28 mouse cellular contexts compared by ENCODE assay signal in the genomic region with DNA sequence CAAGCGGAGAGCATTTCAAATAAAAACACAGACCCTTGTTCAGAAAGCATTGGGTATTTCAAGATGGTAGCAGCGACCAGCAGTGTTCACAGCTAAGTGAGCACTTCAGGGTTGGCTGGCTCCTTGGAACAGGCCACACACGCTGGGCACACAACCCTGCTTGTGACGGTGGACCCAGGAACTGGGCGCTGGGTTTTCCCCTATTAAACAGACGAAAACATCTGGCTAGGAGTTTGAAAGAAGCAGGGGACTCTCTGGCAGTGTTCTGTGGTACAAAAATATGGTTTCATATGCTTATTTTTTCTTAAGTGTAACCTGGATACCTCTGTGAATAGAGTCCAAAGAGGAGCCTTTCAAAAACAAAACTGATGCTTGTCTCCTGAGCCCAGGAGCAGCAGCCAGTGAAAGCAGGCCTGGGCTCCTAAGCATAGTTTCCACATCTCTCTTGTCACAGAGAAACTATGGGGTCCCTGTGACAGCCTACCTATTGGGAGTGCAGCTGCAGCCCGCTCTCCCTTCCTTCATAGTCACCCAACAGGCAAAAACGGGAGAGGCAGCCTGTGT.
"Had no signal": no experiment of that assay in that cellular context is flagged by ENCODE, and none has a peak within 500 bp of the region (broad histone marks: within the 10 kb centered on the region; RNA-seq: fewer than 3 reads in every experiment).

No protein-coding gene starts in this region.

- H3K27ac ChIP-seq: embryonic facial prominence, embryonic 10.5 days; embryonic facial prominence, embryonic 12.5 days; embryonic facial prominence, embryonic 13.5 days; embryonic facial prominence, embryonic 15.5 days; forebrain, embryonic 10.5 days; forebrain, embryonic 12.5 days; forebrain, embryonic 13.5 days; forebrain, embryonic 15.5 days; gastrocnemius, adult 2 months; heart, adult 2 months had no signal

- ATAC-seq: forebrain, embryonic 13.5 days; forebrain, embryonic 14.5 days; forebrain, embryonic 15.5 days; forebrain, embryonic 16.5 days; forebrain, postnatal 0 days had no signal

- H3K4me1 ChIP-seq: embryonic facial prominence, embryonic 12.5 days; embryonic facial prominence, embryonic 13.5 days; embryonic facial prominence, embryonic 15.5 days; forebrain, embryonic 12.5 days; forebrain, embryonic 13.5 days; forebrain, embryonic 15.5 days had no signal

- DNase-seq: cerebellum, adult 8-10 months; cerebellum, adult 9-10 months; cerebellum, adult 9-11 months; cerebellum, postnatal 10 days; cerebellum, postnatal 14 days; cerebellum, postnatal 25 days; cerebellum, postnatal 36 days; embryo, embryonic 11 days; forebrain, postnatal 0 days; gastrocnemius, adult 2 months; gastrocnemius, postnatal 10 days; gastrocnemius, postnatal 14 days; gastrocnemius, postnatal 25 days; gastrocnemius, postnatal 36 days; heart, adult 11 months; heart, adult 18-20 months; heart, adult 2 months had no signal

- H3K4me3 ChIP-seq: embryonic facial prominence, embryonic 10.5 days; embryonic facial prominence, embryonic 12.5 days; embryonic facial prominence, embryonic 13.5 days; embryonic facial prominence, embryonic 15.5 days; erythroblast, embryonic 14.5 days; forebrain, embryonic 10.5 days; forebrain, embryonic 12.5 days; forebrain, embryonic 13.5 days; forebrain, embryonic 15.5 days; gastrocnemius, adult 2 months; heart, adult 2 months had no signal

- H3K27me3 ChIP-seq: embryonic facial prominence, embryonic 12.5 days; embryonic facial prominence, embryonic 13.5 days; embryonic facial prominence, embryonic 15.5 days; forebrain, embryonic 12.5 days; forebrain, embryonic 13.5 days; forebrain, embryonic 15.5 days had no signal

- H3K36me3 ChIP-seq: embryonic facial prominence, embryonic 10.5 days; embryonic facial prominence, embryonic 12.5 days; embryonic facial prominence, embryonic 13.5 days; embryonic facial prominence, embryonic 15.5 days; forebrain, embryonic 10.5 days; forebrain, embryonic 12.5 days; forebrain, embryonic 15.5 days had no signal

- H3K9me3 ChIP-seq: embryonic facial prominence, embryonic 10.5 days; embryonic facial prominence, embryonic 12.5 days; embryonic facial prominence, embryonic 13.5 days; embryonic facial prominence, embryonic 15.5 days; forebrain, embryonic 10.5 days; forebrain, embryonic 12.5 days; forebrain, embryonic 13.5 days; forebrain, embryonic 15.5 days had no signal

- H3K9ac ChIP-seq: embryonic facial prominence, embryonic 12.5 days; embryonic facial prominence, embryonic 13.5 days; embryonic facial prominence, embryonic 15.5 days; forebrain, embryonic 12.5 days; forebrain, embryonic 13.5 days; forebrain, embryonic 15.5 days; forebrain, postnatal 0 days had no signal

- H3K4me2 ChIP-seq: embryonic facial prominence, embryonic 12.5 days; embryonic facial prominence, embryonic 13.5 days; embryonic facial prominence, embryonic 15.5 days; forebrain, embryonic 12.5 days; forebrain, embryonic 13.5 days; forebrain, embryonic 15.5 days had no signal
